Mouse (Mus musculus) forebrain, embryonic 16.5 days (tissue): ENCODE data around the gene Tnrc18. TPM values are rescaled to one million over a fixed set of nuclear protein-coding genes. Genes with fewer than 3 reads are reported as not detected.

Source experiments
- ATAC-seq: fragments of 200-750 bp; cut with Nextera tagmentation; 2 replicates; pipeline ENCODE4 v1.8.0; 2017; ENCODE audit warnings: mild to moderate bottlenecking, moderate library complexity
- H3K27ac ChIP-seq: fragments of 300-500 bp; sonication (generic); 2 replicates; pipeline ENCODE4 v1.5.1; 2014; ENCODE audit warnings: low read length, control low read depth
- H3K27me3 ChIP-seq: fragments of 300-500 bp; sonication (generic); replicated peaks from 2 replicates; pipeline ENCODE4 v1.6.1; 2014; ENCODE audit warnings: low read length; ENCODE audit not compliant: control insufficient read depth, insufficient read depth
- H3K36me3 ChIP-seq: fragments of 300-500 bp; sonication (generic); 2 replicates; pipeline ENCODE4 v1.6.1; 2014; ENCODE audit not compliant: control insufficient read depth, insufficient read depth
- H3K4me1 ChIP-seq: fragments of 300-500 bp; sonication (generic); replicated peaks from 2 replicates; pipeline ENCODE4 v1.6.1; 2014; ENCODE audit warnings: low read length; ENCODE audit not compliant: control insufficient read depth, insufficient read depth
- H3K4me2 ChIP-seq: fragments of 300-500 bp; sonication (generic); 2 replicates; pipeline ENCODE4 v1.6.1; 2014; ENCODE audit warnings: mild to moderate bottlenecking, low read length, control low read depth
- H3K4me3 ChIP-seq: fragments of 300-500 bp; sonication (generic); replicated peaks from 2 replicates; pipeline ENCODE4 v1.5.1; 2014; ENCODE audit warnings: mild to moderate bottlenecking, low read length, control low read depth
- H3K9ac ChIP-seq: fragments of 300-500 bp; sonication (generic); replicated peaks from 2 replicates; pipeline ENCODE4 v1.6.1; 2014; ENCODE audit warnings: low read depth, low read length, control low read depth
- H3K9me3 ChIP-seq: fragments of 300-500 bp; sonication (generic); 2 replicates; pipeline ENCODE4 v1.6.1; 2016; ENCODE audit warnings: low read length; ENCODE audit not compliant: control insufficient read depth
- WGBS: fragments of 180-500 bp; shearing (Covaris S2); extraction: QIAGEN DNeasy Blood & Tissue Kit; methylation state at CpG from one replicate; pipeline ENCODE4 v1.1.7; 2014; 5-methylcytosine and 5-hydroxymethylcytosine counted together
- polyA plus RNA-seq: library from polyadenylated mRNA; unstranded; fragments of >200 nt; fragmentation: Nextera tagmentation; extraction: Ambion mirVana; gene quantifications from 2 replicates; pipeline ENCODE4 v1.2.1, GENCODE M21; 2015

Tnrc18 gene
- polyA plus RNA-seq, 1 experiment from 2014 or later, result 40.4 TPM

- Histone ChIP-seq H3K4me1 (peaks cover 21% of the 10 kb centered on the region), H3K4me2 (no peak overlapping the region), H3K9ac (no peak overlapping the region), H3K27me3 (no peaks in the 10 kb centered on the region), H3K9me3 (no peaks in the 10 kb centered on the region), H3K36me3 (peaks cover 37% of the 10 kb centered on the region), H3K27ac (no peak overlapping the region), H3K4me3 (no peak overlapping the region)
- 94% methylated on average over 4 of the region's 4 CpGs for WGBS
- ATAC-seq, result no peak
Observed at GRCm38 (mm10) chr5:142771034-142771433, 46.4 kb downstream of the Tnrc18 start.

GRCm38 (mm10) chr5:142769641-142770040, 47.8 kb downstream of the Tnrc18 start:
- ATAC-seq, result no peak
- peaks cover 31% of the 10 kb centered on the region for H3K36me3 ChIP-seq
- H3K4me3 ChIP-seq, result no peak overlapping the region
- no peak overlapping the region for H3K4me2 ChIP-seq
- H3K27ac ChIP-seq, result peak overlapping the region; percentile 2; the same call in 1 of the 2 replicates
- no peaks in the 10 kb centered on the region for H3K9me3 ChIP-seq
- 61% methylated on average over 5 of the region's 5 CpGs for WGBS
- peaks cover 22% of the 10 kb centered on the region for H3K4me1 ChIP-seq
- H3K9ac ChIP-seq, result no peak overlapping the region
- no peaks in the 10 kb centered on the region for H3K27me3 ChIP-seq

GRCm38 (mm10) chr5:142768352-142769267, 48.9 kb downstream of the Tnrc18 start:
- Histone ChIP-seq H3K36me3 (peaks cover 25% of the 10 kb centered on the region), H3K9me3 (no peaks in the 10 kb centered on the region), H3K4me2 (no peak overlapping the region), H3K9ac (peak overlapping the region; percentile 27), H3K27me3 (no peaks in the 10 kb centered on the region), H3K4me3 (no peak overlapping the region), H3K27ac (peak overlapping the region; percentile 81), H3K4me1 (peaks cover 22% of the 10 kb centered on the region)
- ATAC-seq, result peak; percentile 24; the same call in 1 of the 2 replicates
- WGBS, result 25% methylated on average over 10 of the region's 10 CpGs

DNA sequence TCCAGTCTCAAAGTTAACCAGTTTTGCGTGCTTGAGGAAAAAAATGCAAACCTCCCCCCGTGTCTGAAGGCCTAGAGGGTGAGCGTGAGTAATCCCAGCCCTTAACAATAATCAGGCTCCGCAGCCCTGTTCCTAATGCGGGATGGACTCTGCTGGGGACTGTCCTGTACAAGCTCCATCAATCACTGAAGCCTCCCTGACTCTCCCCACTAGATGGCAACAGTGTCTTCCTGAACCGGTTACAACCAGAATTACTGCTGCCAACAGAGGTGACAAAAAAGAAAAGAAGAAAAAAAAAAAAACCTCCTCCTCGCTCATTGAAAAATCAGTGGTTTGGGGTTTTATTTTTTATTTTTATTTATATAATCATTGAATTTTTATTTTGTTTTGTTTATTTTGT, 49.5 kb downstream of the Tnrc18 start:
- ATAC-seq, result peak; percentile 26; the same call in 1 of the 2 replicates
- H3K4me2 ChIP-seq, result no peak overlapping the region
- WGBS, result 6% methylated on average over 7 of the region's 7 CpGs
- no peaks in the 10 kb centered on the region for H3K9me3 ChIP-seq
- H3K4me3 ChIP-seq, result no peak overlapping the region
- H3K4me1 ChIP-seq, result peaks cover 28% of the 10 kb centered on the region
- peak overlapping the region; percentile 81; the same call in 1 of the 2 replicates for H3K27ac ChIP-seq
- H3K9ac ChIP-seq, result no peak overlapping the region
- peaks cover 23% of the 10 kb centered on the region for H3K36me3 ChIP-seq
- H3K27me3 ChIP-seq, result no peaks in the 10 kb centered on the region

DNA sequence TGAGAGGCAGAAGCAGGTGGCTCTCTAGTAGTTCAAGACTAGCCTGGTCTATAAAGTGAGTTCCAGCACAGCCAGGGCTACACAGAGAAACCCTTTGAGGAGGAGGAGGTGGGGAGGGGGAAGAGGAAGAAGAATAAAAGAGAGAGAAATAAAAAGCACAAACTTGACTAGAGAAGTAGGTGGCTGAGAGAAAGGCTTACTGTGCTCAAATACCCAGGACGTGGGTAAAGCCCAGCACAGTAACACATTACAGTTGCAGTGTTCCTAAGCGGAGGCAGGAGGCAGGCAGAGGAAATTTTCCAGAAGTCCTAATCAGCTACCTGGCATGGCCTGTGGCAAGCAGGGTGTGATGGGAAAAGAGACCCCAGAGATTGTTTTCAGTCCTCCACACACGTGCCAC, 50.8 kb downstream of the Tnrc18 start:
- peaks cover 40% of the 10 kb centered on the region for H3K4me1 ChIP-seq
- ATAC-seq, result no peak
- H3K4me2 ChIP-seq, result no peak overlapping the region
- H3K27ac ChIP-seq, result no peak overlapping the region
- no peak overlapping the region for H3K4me3 ChIP-seq
- H3K27me3 ChIP-seq, result no peaks in the 10 kb centered on the region
- 84% methylated on average over 3 of the region's 3 CpGs for WGBS
- H3K9ac ChIP-seq, result no peak overlapping the region
- H3K9me3 ChIP-seq, result no peaks in the 10 kb centered on the region
- peaks cover 23% of the 10 kb centered on the region for H3K36me3 ChIP-seq

DNA sequence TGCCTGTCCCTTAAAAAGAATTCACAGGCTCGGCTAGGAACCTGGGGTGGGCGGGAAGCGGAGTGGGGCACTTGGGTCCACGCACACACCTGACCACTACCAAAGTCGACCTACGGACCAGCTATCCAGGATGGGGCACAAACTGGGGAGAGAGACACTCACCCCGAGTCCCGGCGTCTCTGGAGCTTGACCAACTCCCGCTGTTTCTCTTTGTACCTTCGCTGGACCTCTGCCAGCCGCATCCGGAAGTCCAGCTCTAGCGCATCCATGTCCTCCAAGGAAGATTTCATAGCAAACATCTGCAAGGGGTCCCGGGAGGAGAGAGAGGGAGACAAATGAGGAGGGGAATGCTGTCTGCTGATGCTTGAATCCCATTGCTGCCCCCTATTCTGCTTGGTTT, 52.6 kb downstream of the Tnrc18 start:
- WGBS, result 58% methylated on average over 15 of the region's 15 CpGs
- Histone ChIP-seq H3K36me3 (peaks cover 16% of the 10 kb centered on the region), H3K9ac (no peak overlapping the region), H3K9me3 (no peaks in the 10 kb centered on the region), H3K4me2 (no peak overlapping the region), H3K4me1 (peaks cover 46% of the 10 kb centered on the region), H3K27me3 (no peaks in the 10 kb centered on the region), H3K27ac (peak overlapping the region; percentile 13; the same call in 1 of the 2 replicates), H3K4me3 (no peak overlapping the region)
- no peak for ATAC-seq

DNA sequence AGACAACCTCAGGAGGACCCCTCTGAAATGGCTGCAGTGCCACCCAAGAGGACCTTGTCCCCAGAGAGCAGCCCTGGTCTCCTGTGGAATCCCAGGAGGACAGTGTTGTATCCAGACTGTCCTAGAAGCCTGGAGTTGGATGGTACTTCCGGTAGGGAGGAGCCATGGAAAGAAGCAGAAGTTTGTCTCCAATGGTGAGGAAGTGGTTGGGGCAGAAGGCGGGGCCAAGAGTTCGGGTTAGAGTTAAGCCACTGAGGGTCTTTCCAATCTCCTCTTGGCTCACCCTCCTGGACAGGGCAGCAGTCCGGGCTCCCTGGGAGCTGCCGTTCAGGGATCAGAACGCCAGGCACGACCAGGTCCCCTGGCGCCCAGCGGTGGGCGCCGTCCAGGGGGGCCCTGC, 53.2 kb downstream of the Tnrc18 start:
- ATAC-seq, result no peak
- Histone ChIP-seq H3K4me3 (no peak overlapping the region), H3K4me2 (no peak overlapping the region), H3K9me3 (no peaks in the 10 kb centered on the region), H3K4me1 (peaks cover 46% of the 10 kb centered on the region), H3K36me3 (peaks cover 18% of the 10 kb centered on the region), H3K27ac (peak overlapping the region; percentile 13; the same call in 1 of the 2 replicates), H3K9ac (no peak overlapping the region), H3K27me3 (no peaks in the 10 kb centered on the region)
- WGBS, result 37% methylated on average over 11 of the region's 11 CpGs

GRCm38 (mm10) chr5:142762082-142762807, 55.2 kb downstream of the Tnrc18 start:
- H3K27me3 ChIP-seq, result no peaks in the 10 kb centered on the region
- peaks cover 39% of the 10 kb centered on the region for H3K4me1 ChIP-seq
- H3K9ac ChIP-seq, result peak overlapping the region; percentile 24; the same call in 1 of the 2 replicates
- 0 out of 2 replicates have a peak, but pooled peaks have one; percentile 4 for ATAC-seq
- H3K9me3 ChIP-seq, result no peaks in the 10 kb centered on the region
- H3K4me2 ChIP-seq, result 0 out of 2 replicates have a peak overlapping the region, but pooled peaks have one; percentile 2
- peak overlapping the region; percentile 92 for H3K27ac ChIP-seq
- peaks cover 30% of the 10 kb centered on the region for H3K36me3 ChIP-seq
- 37% methylated on average over 21 of the region's 21 CpGs for WGBS
- H3K4me3 ChIP-seq, result no peak overlapping the region
